Mouse (Mus musculus) lung, adult 2 months (tissue): ENCODE results near the gene Cnksr3. TPM values are rescaled to one million over a fixed set of nuclear protein-coding genes. Genes with fewer than 3 reads are reported as not detected.
A peak's percentile ranks its signal among the peaks of the same experiment; 100 is the strongest.

Source experiments
- DNase-seq: peaks from one replicate; pipeline ENCODE4 v3.0.0; 2022
- H3K4me1 ChIP-seq: fragments of 200-500 bp; 2 replicates; pipeline ENCODE4 v1.6.1; 2011; ENCODE audit warnings: low read length; ENCODE audit not compliant: control insufficient read depth, insufficient read depth
- H3K4me3 ChIP-seq: fragments of 200-500 bp; replicated peaks from 2 replicates; pipeline ENCODE3; 2011; ENCODE audit warnings: low read depth, mild to moderate bottlenecking, control low read depth, low read length; ENCODE audit errors: extremely low read depth
- CTCF ChIP-seq: fragments of 200-500 bp; IDR thresholded peaks from 2 replicates; pipeline ENCODE4 v1.5.1; 2011; ENCODE audit warnings: mild to moderate bottlenecking, low read length, control low read depth; ENCODE audit not compliant: insufficient read depth
- POLR2A ChIP-seq: fragments of 200-500 bp; IDR thresholded peaks from 2 replicates; pipeline ENCODE4 v1.6.1; 2011; ENCODE audit warnings: low read depth, mild to moderate bottlenecking, control low read depth, low read length, borderline replicate concordance; ENCODE audit errors: extremely low read depth
- WGBS: fragments of 180-500 bp; shearing (Covaris S2); methylation state at CpG from one replicate; pipeline ENCODE4 v1.1.7; 2018; 5-methylcytosine and 5-hydroxymethylcytosine counted together
- polyA plus RNA-seq: library from polyadenylated mRNA; depleted of rRNA; stranded (reverse); fragments of >200 nt; gene quantifications from 2 replicates; pipeline ENCODE4 v1.2.3, GENCODE M21; 2012

Cnksr3 gene
- polyA plus RNA-seq, 1 experiment: 9.7 TPM

- H3K4me3 ChIP-seq: no peak overlapping the region
- no peak for DNase-seq
- no peak for TF ChIP-seq CTCF
- no peak for TF ChIP-seq POLR2A
- H3K4me1 ChIP-seq: no peaks in the 10 kb centered on the region; the same call in 1 of the 2 replicates
- WGBS: 47% methylated on average over 7 of the region's 7 CpGs
Observed at GRCm38 (mm10) chr10:7117785-7118184, 94.3 kb downstream of the Cnksr3 start.

GRCm38 (mm10) chr10:7114796-7115195, 97.2 kb downstream of the Cnksr3 start:
- WGBS: 88% methylated on average over 5 of the region's 5 CpGs
- Histone ChIP-seq H3K4me3 (no peak overlapping the region), H3K4me1 (no peaks in the 10 kb centered on the region; the same call in 1 of the 2 replicates)
- no peak for DNase-seq
- no peak for TF ChIP-seq CTCF
- TF ChIP-seq POLR2A: no peak

- no peak for DNase-seq
- no peak for TF ChIP-seq CTCF
- no peak for TF ChIP-seq POLR2A
- Histone ChIP-seq H3K4me1 (no peaks in the 10 kb centered on the region), H3K4me3 (no peak overlapping the region)
- WGBS: 80% methylated on average over 4 of the region's 4 CpGs
Observed at GRCm38 (mm10) chr10:7113747-7114146, 98.3 kb downstream of the Cnksr3 start.

- DNase-seq: no peak
- Histone ChIP-seq H3K4me3 (no peak overlapping the region), H3K4me1 (no peaks in the 10 kb centered on the region)
- TF ChIP-seq POLR2A: no peak
- no peak for TF ChIP-seq CTCF
- WGBS: 76% methylated on average over 1 of the region's 1 CpGs
Observed at GRCm38 (mm10) chr10:7113144-7113543, 98.9 kb downstream of the Cnksr3 start.

GRCm38 (mm10) chr10:7111462-7112000, 100.5 kb downstream of the Cnksr3 start:
- no peak for DNase-seq
- 79% methylated on average over 6 of the region's 6 CpGs for WGBS
- no peaks in the 10 kb centered on the region for H3K4me1 ChIP-seq
- TF ChIP-seq CTCF: no peak
- TF ChIP-seq POLR2A: no peak
- H3K4me3 ChIP-seq: no peak overlapping the region

GRCm38 (mm10) chr10:7103872-7104271, 108.2 kb downstream of the Cnksr3 start:
- TF ChIP-seq POLR2A (no peak), CTCF (no peak)
- no peak for DNase-seq
- no peaks in the 10 kb centered on the region for H3K4me1 ChIP-seq
- H3K4me3 ChIP-seq: no peak overlapping the region
- 37% methylated on average over 1 of the region's 1 CpGs for WGBS

- WGBS: 88% methylated on average over 1 of the region's 1 CpGs
- no peaks in the 10 kb centered on the region for H3K4me1 ChIP-seq
- no peak for TF ChIP-seq POLR2A
- TF ChIP-seq CTCF: no peak
- no peak for DNase-seq
- H3K4me3 ChIP-seq: no peak overlapping the region
Observed at GRCm38 (mm10) chr10:7077971-7078370, 134.1 kb downstream of the Cnksr3 start.

- 67% methylated on average over 7 of the region's 7 CpGs for WGBS
- Histone ChIP-seq H3K4me3 (no peak overlapping the region), H3K4me1 (no peaks in the 10 kb centered on the region)
- no peak for DNase-seq
- no peak for TF ChIP-seq POLR2A
- no peak for TF ChIP-seq CTCF
Observed at GRCm38 (mm10) chr10:7077389-7077808, 134.6 kb downstream of the Cnksr3 start.

- 44% methylated on average over 7 of the region's 8 CpGs for WGBS
- H3K4me1 ChIP-seq: no peaks in the 10 kb centered on the region
- TF ChIP-seq POLR2A (no peak), CTCF (no peak)
- no peak for DNase-seq
- no peak overlapping the region for H3K4me3 ChIP-seq
Observed at GRCm38 (mm10) chr10:7076662-7077211, 135.3 kb downstream of the Cnksr3 start.

- Histone ChIP-seq H3K4me3 (no peak overlapping the region), H3K4me1 (no peaks in the 10 kb centered on the region)
- peak; percentile 63 for DNase-seq
- TF ChIP-seq POLR2A: no peak
- peak; percentile 91 for TF ChIP-seq CTCF
- 3% methylated on average over 8 of the region's 8 CpGs for WGBS
Observed at GRCm38 (mm10) chr10:7076201-7076600, 135.8 kb downstream of the Cnksr3 start.

- H3K4me1 ChIP-seq: no peaks in the 10 kb centered on the region
- no peak for TF ChIP-seq POLR2A
- no peak for TF ChIP-seq CTCF
- DNase-seq: no peak
- WGBS: 89% methylated on average over 2 of the region's 2 CpGs
- no peak overlapping the region for H3K4me3 ChIP-seq
Observed at GRCm38 (mm10) chr10:7075661-7076060, 136.4 kb downstream of the Cnksr3 start.
